Mouse (Mus musculus): ENCODE measurements around the gene Ninj2. TPM values are rescaled to one million over a fixed set of nuclear protein-coding genes. Genes with fewer than 3 reads are reported as not detected.

Ninj2 gene
- polyA plus RNA-seq, 1 experiment from 2014 or later = not detected

- no peak for ATAC-seq (ENCODE audit: low FRiP score)
- H3K36me3 ChIP-seq (ENCODE audit: control insufficient read depth, insufficient read depth, low read length) = no peaks in the 10 kb centered on the region
- whole genome bisulfite sequencing = 89% methylated on average over 6 of the region's 6 CpGs
Observed at GRCm38 (mm10) chr6:120101996-120102395, 8.8 kb downstream of the Ninj2 start.

DNA sequence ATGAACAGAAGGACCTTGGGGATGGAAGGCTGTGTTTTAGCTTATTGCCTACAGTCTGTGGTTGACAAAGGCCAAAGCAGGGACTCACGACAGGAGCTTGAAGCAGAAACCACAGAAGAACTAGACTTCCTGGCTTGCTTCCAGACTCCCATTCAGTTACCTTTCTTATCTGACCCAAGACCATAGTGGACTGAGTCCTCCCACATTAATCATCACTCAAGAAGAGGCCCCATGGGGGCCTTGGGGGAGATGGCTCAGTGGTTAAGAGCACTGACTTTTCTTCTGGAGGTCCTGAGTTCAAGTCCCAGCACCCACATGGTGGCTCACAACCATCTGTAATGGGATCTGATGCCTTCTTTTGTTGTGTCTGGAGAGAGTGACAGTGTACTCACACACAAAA, 10.0 kb downstream of the Ninj2 start:
- Histone ChIP-seq H3K36me3 (ENCODE audit: control insufficient read depth, insufficient read depth, low read length) (no peaks in the 10 kb centered on the region), H3K9me3 (ENCODE audit: control insufficient read depth, low read length) (no peaks in the 10 kb centered on the region), H3K9ac (ENCODE audit: low read depth, low read length) (no peak overlapping the region), H3K27ac (ENCODE audit: low read depth, low read length) (no peak overlapping the region), H3K4me3 (ENCODE audit: low read depth, low read length) (no peak overlapping the region), H3K4me1 (replicated peaks; ENCODE audit: control insufficient read depth, insufficient read depth, low read length) (no peaks in the 10 kb centered on the region), H3K27me3 (ENCODE audit: control insufficient read depth, insufficient read depth, low read length) (no peaks in the 10 kb centered on the region), H3K4me2 (replicated peaks; ENCODE audit: low read depth, low read length) (no peak overlapping the region)
- WGBS = 59% methylated on average over 1 of the region's 1 CpGs
- DNase-seq (ENCODE audit: low spot score) (no peak), ATAC-seq (ENCODE audit: low FRiP score) (no peak)

More at GRCm38 (mm10) chr6:120101996-120102395, 8.8 kb downstream of the Ninj2 start:
- no peak overlapping the region for H3K27ac ChIP-seq (ENCODE audit: low read depth, low read length)
- H3K27me3 ChIP-seq (ENCODE audit: control insufficient read depth, insufficient read depth, low read length) = no peaks in the 10 kb centered on the region
- no peaks in the 10 kb centered on the region for H3K4me1 ChIP-seq (replicated peaks; ENCODE audit: control insufficient read depth, insufficient read depth, low read length)
- no peaks in the 10 kb centered on the region for H3K9me3 ChIP-seq (ENCODE audit: control insufficient read depth, low read length)
- H3K4me3 ChIP-seq (ENCODE audit: low read depth, low read length) = no peak overlapping the region
- H3K9ac ChIP-seq (ENCODE audit: low read depth, low read length) = no peak overlapping the region
- no peak for DNase-seq (ENCODE audit: low spot score)
- no peak overlapping the region for H3K4me2 ChIP-seq (replicated peaks; ENCODE audit: low read depth, low read length)

GRCm38 (mm10) chr6:120105055-120105454, 11.9 kb downstream of the Ninj2 start:
- Histone ChIP-seq H3K4me3 (ENCODE audit: low read depth, low read length) (no peak overlapping the region), H3K9me3 (ENCODE audit: control insufficient read depth, low read length) (no peaks in the 10 kb centered on the region), H3K27ac (ENCODE audit: low read depth, low read length) (no peak overlapping the region), H3K4me2 (replicated peaks; ENCODE audit: low read depth, low read length) (no peak overlapping the region), H3K4me1 (replicated peaks; ENCODE audit: control insufficient read depth, insufficient read depth, low read length) (no peaks in the 10 kb centered on the region), H3K27me3 (ENCODE audit: control insufficient read depth, insufficient read depth, low read length) (no peaks in the 10 kb centered on the region), H3K36me3 (ENCODE audit: control insufficient read depth, insufficient read depth, low read length) (no peaks in the 10 kb centered on the region), H3K9ac (ENCODE audit: low read depth, low read length) (no peak overlapping the region)
- ATAC-seq (ENCODE audit: low FRiP score) = no peak
- no peak for DNase-seq (ENCODE audit: low spot score)

DNA sequence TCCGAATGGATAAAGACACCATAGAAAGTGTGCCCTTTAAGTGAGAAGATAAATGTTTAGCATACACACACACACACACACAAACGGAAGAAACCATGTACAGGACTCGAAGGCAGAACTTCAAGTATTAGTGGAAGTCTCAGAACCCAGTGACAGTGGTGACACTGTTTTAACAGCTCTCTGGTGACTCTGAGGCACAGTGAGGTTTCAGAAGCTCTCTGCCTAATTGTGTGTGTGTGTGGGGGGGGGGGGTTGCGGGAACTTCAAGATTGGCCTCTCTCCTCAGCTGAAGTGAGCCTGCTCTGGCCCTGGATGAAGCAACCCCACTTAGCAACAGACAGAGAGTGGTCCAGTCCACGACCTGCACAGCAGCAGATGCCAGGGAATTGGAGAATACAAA, 14.4 kb downstream of the Ninj2 start:
- Histone ChIP-seq H3K27me3 (ENCODE audit: control insufficient read depth, insufficient read depth, low read length) (no peaks in the 10 kb centered on the region), H3K4me1 (replicated peaks; ENCODE audit: control insufficient read depth, insufficient read depth, low read length) (no peaks in the 10 kb centered on the region; the same call in 1 of the 2 replicates), H3K4me2 (replicated peaks; ENCODE audit: low read depth, low read length) (no peak overlapping the region), H3K9ac (ENCODE audit: low read depth, low read length) (no peak overlapping the region), H3K36me3 (ENCODE audit: control insufficient read depth, insufficient read depth, low read length) (no peaks in the 10 kb centered on the region), H3K4me3 (ENCODE audit: low read depth, low read length) (no peak overlapping the region), H3K27ac (ENCODE audit: low read depth, low read length) (no peak overlapping the region), H3K9me3 (ENCODE audit: control insufficient read depth, low read length) (no peaks in the 10 kb centered on the region)
- no peak for ATAC-seq (ENCODE audit: low FRiP score)
- WGBS = 83% methylated on average over 5 of the region's 5 CpGs
- DNase-seq (ENCODE audit: low spot score) = no peak

- H3K27ac ChIP-seq (ENCODE audit: low read depth, low read length) = no peak overlapping the region
- H3K4me2 ChIP-seq (replicated peaks; ENCODE audit: low read depth, low read length) = no peak overlapping the region
- ATAC-seq (ENCODE audit: low FRiP score) (no peak), DNase-seq (ENCODE audit: low spot score) (no peak)
- H3K4me1 ChIP-seq (replicated peaks; ENCODE audit: control insufficient read depth, insufficient read depth, low read length) = no peaks in the 10 kb centered on the region; the same call in 1 of the 2 replicates
- no peak overlapping the region for H3K9ac ChIP-seq (ENCODE audit: low read depth, low read length)
- no peaks in the 10 kb centered on the region for H3K9me3 ChIP-seq (ENCODE audit: control insufficient read depth, low read length)
- H3K36me3 ChIP-seq (ENCODE audit: control insufficient read depth, insufficient read depth, low read length) = no peaks in the 10 kb centered on the region
- no peaks in the 10 kb centered on the region for H3K27me3 ChIP-seq (ENCODE audit: control insufficient read depth, insufficient read depth, low read length)
- no peak overlapping the region for H3K4me3 ChIP-seq (ENCODE audit: low read depth, low read length)
- 76% methylated on average over 6 of the region's 6 CpGs for WGBS
Observed at GRCm38 (mm10) chr6:120108061-120108460, 14.9 kb downstream of the Ninj2 start.

- Histone ChIP-seq H3K4me1 (replicated peaks; ENCODE audit: control insufficient read depth, insufficient read depth, low read length) (no peaks in the 10 kb centered on the region; the same call in 1 of the 2 replicates), H3K27ac (ENCODE audit: low read depth, low read length) (no peak overlapping the region), H3K27me3 (ENCODE audit: control insufficient read depth, insufficient read depth, low read length) (no peaks in the 10 kb centered on the region), H3K9ac (ENCODE audit: low read depth, low read length) (no peak overlapping the region), H3K9me3 (ENCODE audit: control insufficient read depth, low read length) (no peaks in the 10 kb centered on the region), H3K4me3 (ENCODE audit: low read depth, low read length) (no peak overlapping the region), H3K4me2 (replicated peaks; ENCODE audit: low read depth, low read length) (no peak overlapping the region), H3K36me3 (ENCODE audit: control insufficient read depth, insufficient read depth, low read length) (no peaks in the 10 kb centered on the region)
- no peak for DNase-seq (ENCODE audit: low spot score)
- WGBS = 31% methylated on average over 7 of the region's 7 CpGs
- no peak for ATAC-seq (ENCODE audit: low FRiP score)
Observed at GRCm38 (mm10) chr6:120109173-120109572, 16.0 kb downstream of the Ninj2 start.

GRCm38 (mm10) chr6:120109932-120110331, 16.8 kb downstream of the Ninj2 start:
- H3K27ac ChIP-seq (ENCODE audit: low read depth, low read length) = no peak overlapping the region
- DNase-seq (ENCODE audit: low spot score) (no peak), ATAC-seq (ENCODE audit: low FRiP score) (no peak)
- 90% methylated on average over 5 of the region's 5 CpGs for WGBS
- H3K4me2 ChIP-seq (replicated peaks; ENCODE audit: low read depth, low read length) = no peak overlapping the region
- no peaks in the 10 kb centered on the region for H3K36me3 ChIP-seq (ENCODE audit: control insufficient read depth, insufficient read depth, low read length)
- no peak overlapping the region for H3K4me3 ChIP-seq (ENCODE audit: low read depth, low read length)
- H3K27me3 ChIP-seq (ENCODE audit: control insufficient read depth, insufficient read depth, low read length) = no peaks in the 10 kb centered on the region
- no peak overlapping the region for H3K9ac ChIP-seq (ENCODE audit: low read depth, low read length)
- no peaks in the 10 kb centered on the region for H3K9me3 ChIP-seq (ENCODE audit: control insufficient read depth, low read length)
- no peaks in the 10 kb centered on the region; the same call in 1 of the 2 replicates for H3K4me1 ChIP-seq (replicated peaks; ENCODE audit: control insufficient read depth, insufficient read depth, low read length)

GRCm38 (mm10) chr6:120110738-120111409, 17.7 kb downstream of the Ninj2 start:
- Histone ChIP-seq H3K9me3 (ENCODE audit: control insufficient read depth, low read length) (no peaks in the 10 kb centered on the region), H3K4me1 (replicated peaks; ENCODE audit: control insufficient read depth, insufficient read depth, low read length) (no peaks in the 10 kb centered on the region; the same call in 1 of the 2 replicates), H3K36me3 (ENCODE audit: control insufficient read depth, insufficient read depth, low read length) (no peaks in the 10 kb centered on the region), H3K4me2 (replicated peaks; ENCODE audit: low read depth, low read length) (no peak overlapping the region), H3K27me3 (ENCODE audit: control insufficient read depth, insufficient read depth, low read length) (no peaks in the 10 kb centered on the region), H3K9ac (ENCODE audit: low read depth, low read length) (no peak overlapping the region), H3K4me3 (ENCODE audit: low read depth, low read length) (no peak overlapping the region), H3K27ac (ENCODE audit: low read depth, low read length) (no peak overlapping the region)
- DNase-seq (ENCODE audit: low spot score) (no peak), ATAC-seq (ENCODE audit: low FRiP score) (no peak)
- 84% methylated on average over 7 of the region's 7 CpGs for WGBS

DNA sequence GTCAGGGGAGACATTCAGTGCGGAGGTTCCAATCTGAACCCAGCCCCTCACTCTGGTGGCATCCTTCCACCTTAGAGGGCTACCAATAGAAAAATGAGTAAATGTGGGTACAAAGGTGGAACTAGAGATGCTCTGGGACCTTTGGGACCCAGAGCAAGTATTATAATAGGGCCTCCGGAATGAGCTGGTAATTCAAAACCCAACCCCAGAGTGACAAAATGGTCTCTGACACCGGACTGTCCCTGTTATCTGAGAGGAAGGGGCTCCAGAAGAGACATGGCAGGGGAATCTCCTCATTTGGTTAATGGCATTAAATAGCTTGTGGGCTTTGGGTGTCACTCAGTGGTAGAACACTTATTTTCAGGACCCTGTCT, 18.2 kb downstream of the Ninj2 start:
- WGBS = 75% methylated on average over 3 of the region's 3 CpGs
- Histone ChIP-seq H3K36me3 (ENCODE audit: control insufficient read depth, insufficient read depth, low read length) (no peaks in the 10 kb centered on the region), H3K9me3 (ENCODE audit: control insufficient read depth, low read length) (no peaks in the 10 kb centered on the region), H3K4me1 (replicated peaks; ENCODE audit: control insufficient read depth, insufficient read depth, low read length) (no peaks in the 10 kb centered on the region; the same call in 1 of the 2 replicates), H3K4me2 (replicated peaks; ENCODE audit: low read depth, low read length) (no peak overlapping the region), H3K27me3 (ENCODE audit: control insufficient read depth, insufficient read depth, low read length) (no peaks in the 10 kb centered on the region), H3K9ac (ENCODE audit: low read depth, low read length) (no peak overlapping the region), H3K27ac (ENCODE audit: low read depth, low read length) (no peak overlapping the region), H3K4me3 (ENCODE audit: low read depth, low read length) (no peak overlapping the region)
- no peak for ATAC-seq (ENCODE audit: low FRiP score)
- DNase-seq (ENCODE audit: low spot score) = no peak

All from hindbrain, embryonic 11.5 days (tissue).